10 mouse cellular contexts compared by ENCODE assay signal in genomic region chr12:35831268-35831667, GRCm38 (mm10).
DNase-seq lines count a peak whose midpoint lies in the region; ATAC-seq and TF ChIP-seq lines count a peak whose summit lies in the region.
"Had no signal": no experiment of that assay in that cellular context is flagged by ENCODE, and none has a peak within 500 bp of the region (broad histone marks: within the 10 kb centered on the region; RNA-seq: fewer than 3 reads in every experiment).

No protein-coding gene starts in this region.

- TF ChIP-seq RAD21 in MEL (IDR thresholded peaks at IDR 0.05; ENCODE audit: low read depth, low read length): peak; percentile 70

- H3K4me2 ChIP-seq in intestine, embryonic 15.5 days (replicated peaks): no peak overlapping the region
- no peak overlapping the region for H3K4me2 ChIP-seq in stomach, postnatal 0 days (replicated peaks; ENCODE audit: low read depth)

- H3K9ac ChIP-seq in MEL (ENCODE audit: control insufficient read depth, low read depth, low read length, poor library complexity, severe bottlenecking): no peak overlapping the region
- H3K9ac ChIP-seq in intestine, embryonic 15.5 days: no peak overlapping the region
- H3K9ac ChIP-seq in stomach, postnatal 0 days (ENCODE audit: low read length): no peak overlapping the region

- H3K36me3 ChIP-seq in MEL (ENCODE audit: control insufficient read depth in 1 of 2, insufficient read depth in 2 of 2, low read length in 2 of 2): peaks cover 0 to 15% of the 10 kb centered on the region in 2 experiments; a peak in 2 of 4 replicates
- no peaks in the 10 kb centered on the region for H3K36me3 ChIP-seq in intestine, embryonic 15.5 days
- H3K36me3 ChIP-seq in stomach, postnatal 0 days (ENCODE audit: control insufficient read depth, insufficient read depth, low read length): no peaks in the 10 kb centered on the region

- TF ChIP-seq EP300 in MEL (IDR thresholded peaks at IDR 0.05; ENCODE audit: low read depth in 1 of 2, low read length in 2 of 2): no peak
- TF ChIP-seq EP300 in stomach, postnatal 0 days (optimal IDR thresholded peaks at IDR 0.05): no peak

- peak; percentile 40 to 72 (median 67) for TF ChIP-seq CTCF in MEL (IDR thresholded peaks at IDR 0.05 in 2 of 3, conservative IDR thresholded peaks at IDR 0.05 in 1 of 3; ENCODE audit: control insufficient read depth in 1 of 3, insufficient read depth in 1 of 3, low read depth in 2 of 3, low read length in 3 of 3, poor library complexity in 1 of 3, severe bottlenecking in 1 of 3)
- peak; percentile 95 for TF ChIP-seq CTCF in stomach, postnatal 0 days (IDR thresholded peaks at IDR 0.05; ENCODE audit: low read depth)

- H3K27me3 ChIP-seq in MEL (ENCODE audit: control insufficient read depth in 1 of 2, insufficient read depth in 2 of 2, low read length in 2 of 2): no peaks in the 10 kb centered on the region
- H3K27me3 ChIP-seq in intestine, embryonic 15.5 days (replicated peaks): no peaks in the 10 kb centered on the region
- no peaks in the 10 kb centered on the region for H3K27me3 ChIP-seq in stomach, postnatal 0 days (ENCODE audit: control insufficient read depth, insufficient read depth, low read length)

- H3K27ac ChIP-seq in MEL (ENCODE audit: control insufficient read depth, low read depth, low read length): no peak overlapping the region
- no peak overlapping the region for H3K27ac ChIP-seq in intestine, embryonic 15.5 days
- H3K27ac ChIP-seq in stomach, postnatal 0 days (replicated peaks): no peak overlapping the region

- H3K4me1 ChIP-seq in MEL (ENCODE audit: control insufficient read depth in 1 of 2, insufficient read depth in 2 of 2, low read length in 2 of 2): peaks cover 0 to 9% of the 10 kb centered on the region in 2 experiments; a peak in 3 of 4 replicates
- no peaks in the 10 kb centered on the region for H3K4me1 ChIP-seq in intestine, embryonic 15.5 days (replicated peaks)
- no peaks in the 10 kb centered on the region for H3K4me1 ChIP-seq in stomach, postnatal 0 days (replicated peaks; ENCODE audit: control insufficient read depth, insufficient read depth)

- no peaks in the 10 kb centered on the region for H3K79me2 ChIP-seq in MEL (ENCODE audit: control insufficient read depth, insufficient read depth, low read length, poor library complexity)

- peak; percentile 36 for DNase-seq in layer of hippocampus, adult 9-10 months (ENCODE audit: low spot score)
- no peak for DNase-seq in layer of hippocampus, adult 8-10 months (ENCODE audit: low spot score in 2 of 2)
- DNase-seq in MEL (ENCODE audit: low read depth, low spot score): peak; percentile 65
- DNase-seq in embryo, embryonic 10 days (ENCODE audit: low spot score): peak; percentile 85
- peak; percentile 77 for DNase-seq in lung, postnatal 25 days (ENCODE audit: low spot score)
- DNase-seq in stomach, postnatal 0 days (ENCODE audit: low spot score): no peak
- no peak for DNase-seq in urinary bladder, postnatal 10 days (ENCODE audit: low spot score)

- no peak for TF ChIP-seq POLR2A in MEL (IDR thresholded peaks at IDR 0.05; ENCODE audit: control insufficient read depth in 1 of 2, insufficient read depth in 1 of 2, low read depth in 1 of 2, low read length in 2 of 2, poor library complexity in 1 of 2)

- ATAC-seq in intestine, embryonic 15.5 days: peak; percentile 63
- ATAC-seq in stomach, postnatal 0 days (ENCODE audit: low FRiP score, low TSS enrichment): peak; percentile 26; the same call in 1 of the 2 replicates

- H3K9me3 ChIP-seq in MEL (replicated peaks; ENCODE audit: insufficient read depth, low read length): no peaks in the 10 kb centered on the region
- H3K9me3 ChIP-seq in intestine, embryonic 15.5 days: no peaks in the 10 kb centered on the region
- no peaks in the 10 kb centered on the region for H3K9me3 ChIP-seq in stomach, postnatal 0 days (ENCODE audit: control insufficient read depth, low read length)
- H3K9me3 ChIP-seq: megakaryocyte, embryonic 14.5 days had no signal

- no peak overlapping the region for H3K4me3 ChIP-seq in MEL (ENCODE audit: control insufficient read depth in 1 of 2, insufficient read depth in 1 of 2, low read depth in 2 of 2, low read length in 2 of 2)
- H3K4me3 ChIP-seq in intestine, embryonic 15.5 days (replicated peaks): no peak overlapping the region
- H3K4me3 ChIP-seq in stomach, postnatal 0 days (ENCODE audit: low read depth, low read length): no peak overlapping the region
- H3K4me3 ChIP-seq: erythroblast, embryonic 14.5 days had no signal

- 6% methylated on average over 5 of the region's 5 CpGs for WGBS in intestine, embryonic 15.5 days
- 6% methylated on average over 5 of the region's 5 CpGs for WGBS in stomach, postnatal 0 days

TF ChIP-seq in MEL, 35 proteins besides CTCF, POLR2A, EP300 and RAD21:
- TF ChIP-seq TAL1 (IDR thresholded peaks at IDR 0.05; ENCODE audit: low read length) (no peak), ZMIZ1 (IDR thresholded peaks at IDR 0.05; ENCODE audit: low read depth, low read length) (no peak), E2F4 (IDR thresholded peaks at IDR 0.05; ENCODE audit: borderline replicate concordance, low read depth, low read length) (no peak), ZNF384 (IDR thresholded peaks at IDR 0.05; ENCODE audit: low read depth, low read length) (peak; percentile 70), ZC3H11A (IDR thresholded peaks at IDR 0.05; ENCODE audit: low read depth, low read length) (peak; percentile 49), MAX (IDR thresholded peaks at IDR 0.05; ENCODE audit: low read length) (no peak), USF1 (IDR thresholded peaks at IDR 0.05; ENCODE audit: low read depth, low read length) (no peak), SMC3 (IDR thresholded peaks at IDR 0.05; ENCODE audit: low read depth, low read length) (peak; percentile 55), NRF1 (IDR thresholded peaks at IDR 0.05; ENCODE audit: insufficient read depth, low read depth, low read length, poor library complexity, severe bottlenecking) (no peak), RCOR1 (IDR thresholded peaks at IDR 0.05; ENCODE audit: low read depth, low read length) (no peak), MAFK (IDR thresholded peaks at IDR 0.05; ENCODE audit: borderline replicate concordance, low read depth, low read length) (no peak), USF2 (IDR thresholded peaks at IDR 0.05; ENCODE audit: borderline replicate concordance in 1 of 2, insufficient read depth in 1 of 2, low read depth in 1 of 2, low read length in 2 of 2) (no peak), ETS1 (IDR thresholded peaks at IDR 0.05; ENCODE audit: low read depth, low read length) (no peak), TBP (IDR thresholded peaks at IDR 0.05; ENCODE audit: low read depth, low read length) (no peak)

Comparison
In these comparisons a context has a peak if more than half of its experiments do, and no peak if none do; other contexts are left out.
1. DNase-seq: peak in layer of hippocampus, adult 9-10 months (single experiment), MEL (single experiment), embryo, embryonic 10 days (single experiment) and lung, postnatal 25 days (single experiment); none in layer of hippocampus, adult 8-10 months (0 of 2), stomach, postnatal 0 days (single experiment) and urinary bladder, postnatal 10 days (single experiment).